Mouse (Mus musculus) hindbrain, embryonic 10.5 days (tissue): ENCODE results near the gene Hpcal1. TPM values are rescaled to one million over a fixed set of nuclear protein-coding genes. Genes with fewer than 3 reads are reported as not detected.

Source experiments
- DNase-seq: peaks from one replicate; pipeline ENCODE4 v3.0.0-alpha.2; 2017; ENCODE audit warnings: low spot score
- H3K27ac ChIP-seq: fragments of 300-500 bp; sonication (generic); 2 replicates; pipeline ENCODE4 v1.5.1; 2016; ENCODE audit warnings: mild to moderate bottlenecking, moderate library complexity
- H3K27me3 ChIP-seq: fragments of 300-500 bp; sonication (generic); 2 replicates; pipeline ENCODE4 v1.6.1; 2016; ENCODE audit warnings: mild to moderate bottlenecking; ENCODE audit not compliant: poor library complexity, insufficient read depth, severe bottlenecking
- H3K36me3 ChIP-seq: fragments of 300-500 bp; sonication (generic); 2 replicates; pipeline ENCODE4 v1.6.1; 2016; ENCODE audit warnings: mild to moderate bottlenecking, moderate library complexity
- H3K4me1 ChIP-seq: fragments of 300-500 bp; sonication (generic); replicated peaks from 2 replicates; pipeline ENCODE4 v1.6.1; 2016; ENCODE audit warnings: mild to moderate bottlenecking
- H3K4me3 ChIP-seq: fragments of 300-500 bp; sonication (generic); 2 replicates; pipeline ENCODE4 v1.5.1; 2016; ENCODE audit warnings: mild to moderate bottlenecking, moderate library complexity
- H3K9me3 ChIP-seq: fragments of 300-500 bp; sonication (generic); 2 replicates; pipeline ENCODE4 v1.6.1; 2016; ENCODE audit warnings: mild to moderate bottlenecking, moderate library complexity
- WGBS: fragments of 180-500 bp; shearing (Covaris S2); methylation state at CpG from one replicate; pipeline ENCODE4 v1.1.7; 2016; 5-methylcytosine and 5-hydroxymethylcytosine counted together
- polyA plus RNA-seq: library from polyadenylated mRNA; unstranded; fragments of >200 nt; fragmentation: Nextera tagmentation; extraction: Ambion mirVana; gene quantifications from 2 replicates; pipeline ENCODE4 v1.2.1, GENCODE M21; 2016

Hpcal1 gene
- polyA plus RNA-seq, 1 experiment from 2014 or later = 39.9 TPM

DNA sequence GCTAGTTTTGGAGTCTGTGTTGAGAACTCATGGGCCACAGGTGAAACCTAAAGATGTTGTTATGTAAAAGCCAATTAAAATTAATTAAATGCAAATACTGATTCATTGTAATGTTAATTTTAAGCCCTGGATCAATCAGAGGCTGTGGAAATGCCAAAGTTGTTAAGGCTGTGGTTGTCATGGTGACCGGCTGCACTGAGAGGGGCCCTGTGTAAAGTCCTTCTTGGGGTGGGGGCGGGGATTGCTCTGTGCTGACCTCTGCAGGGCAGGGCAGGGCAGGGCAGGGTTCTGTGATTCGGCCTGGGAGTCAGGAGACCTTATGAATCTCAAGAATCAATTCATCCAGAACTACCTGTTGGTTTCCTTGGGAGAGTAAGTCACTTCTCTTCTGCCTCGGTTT, 18.8 kb downstream of the Hpcal1 start:
- 16% methylated on average over 4 of the region's 4 CpGs for WGBS
- DNase-seq = peak; percentile 64
- Histone ChIP-seq H3K4me1 (peaks cover 43% of the 10 kb centered on the region), H3K9me3 (no peaks in the 10 kb centered on the region), H3K4me3 (no peak overlapping the region), H3K36me3 (no peaks in the 10 kb centered on the region), H3K27me3 (no peaks in the 10 kb centered on the region), H3K27ac (peak overlapping the region; percentile 56)

DNA sequence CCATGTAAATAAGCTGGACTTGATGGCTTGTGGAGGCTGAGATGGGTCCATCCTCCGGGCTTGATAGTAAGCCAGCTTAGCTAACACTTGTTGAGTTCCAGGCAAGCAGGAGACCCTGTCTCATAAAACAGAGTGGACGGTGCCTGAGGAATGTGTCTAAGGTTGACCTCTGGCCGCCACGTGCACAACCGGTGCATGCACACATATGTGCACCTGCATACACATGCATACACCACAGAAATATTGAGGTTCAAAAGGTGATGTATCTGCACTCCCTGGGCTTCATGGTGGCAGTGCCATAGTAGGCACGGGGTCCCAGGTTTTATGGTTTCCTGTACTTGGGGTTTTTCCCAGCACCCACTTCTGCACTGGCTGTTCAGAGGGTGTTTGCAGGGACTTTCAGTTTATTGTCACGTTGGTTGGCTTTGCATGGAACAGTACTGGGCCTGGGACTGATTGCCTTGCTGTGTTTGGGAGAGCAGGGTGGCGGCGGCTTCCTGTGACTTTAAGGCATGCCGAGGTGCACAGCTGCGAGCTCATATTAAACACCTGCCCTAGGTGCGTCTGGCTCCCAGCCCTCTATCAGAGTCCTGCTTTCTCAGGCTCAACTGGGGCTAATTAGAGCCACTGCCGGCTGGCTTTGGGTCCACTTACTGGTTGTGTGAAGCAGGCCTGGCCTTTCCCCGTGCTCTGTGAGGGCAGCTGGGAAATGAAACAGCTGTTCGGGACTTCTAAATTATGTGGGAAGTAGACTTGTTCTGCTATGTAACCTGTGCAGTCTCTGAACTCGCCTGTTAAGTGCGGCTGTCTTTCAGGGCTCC, 19.5 kb downstream of the Hpcal1 start:
- Histone ChIP-seq H3K4me3 (no peak overlapping the region), H3K27ac (peak overlapping the region; percentile 56), H3K36me3 (no peaks in the 10 kb centered on the region), H3K4me1 (peaks cover 43% of the 10 kb centered on the region), H3K9me3 (no peaks in the 10 kb centered on the region), H3K27me3 (no peaks in the 10 kb centered on the region)
- 79% methylated on average over 17 of the region's 17 CpGs for WGBS
- no peak for DNase-seq

DNA sequence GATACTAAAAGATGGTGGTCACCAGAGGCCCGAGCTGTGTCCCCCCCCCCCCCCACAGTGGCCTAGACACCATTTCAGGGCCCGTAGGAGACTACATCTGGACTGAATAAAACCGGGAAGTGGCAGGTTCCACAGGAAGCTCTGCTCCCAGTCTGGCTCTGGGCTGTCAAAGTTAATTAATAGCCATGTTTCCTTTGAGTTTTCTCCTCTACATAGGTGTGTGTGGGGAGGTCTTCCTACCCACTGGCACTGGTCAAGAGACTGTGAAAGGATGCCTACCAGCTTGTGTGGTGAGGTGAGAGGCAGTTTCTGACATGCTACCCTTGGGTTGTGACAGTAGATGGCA, 20.1 kb downstream of the Hpcal1 start:
- H3K36me3 ChIP-seq = peaks cover 4% of the 10 kb centered on the region; the same call in 1 of the 2 replicates
- no peaks in the 10 kb centered on the region for H3K27me3 ChIP-seq
- peaks cover 43% of the 10 kb centered on the region for H3K4me1 ChIP-seq
- no peak overlapping the region for H3K4me3 ChIP-seq
- DNase-seq = no peak
- 48% methylated on average over 3 of the region's 3 CpGs for WGBS
- peak overlapping the region; percentile 50 for H3K27ac ChIP-seq
- H3K9me3 ChIP-seq = no peaks in the 10 kb centered on the region

DNA sequence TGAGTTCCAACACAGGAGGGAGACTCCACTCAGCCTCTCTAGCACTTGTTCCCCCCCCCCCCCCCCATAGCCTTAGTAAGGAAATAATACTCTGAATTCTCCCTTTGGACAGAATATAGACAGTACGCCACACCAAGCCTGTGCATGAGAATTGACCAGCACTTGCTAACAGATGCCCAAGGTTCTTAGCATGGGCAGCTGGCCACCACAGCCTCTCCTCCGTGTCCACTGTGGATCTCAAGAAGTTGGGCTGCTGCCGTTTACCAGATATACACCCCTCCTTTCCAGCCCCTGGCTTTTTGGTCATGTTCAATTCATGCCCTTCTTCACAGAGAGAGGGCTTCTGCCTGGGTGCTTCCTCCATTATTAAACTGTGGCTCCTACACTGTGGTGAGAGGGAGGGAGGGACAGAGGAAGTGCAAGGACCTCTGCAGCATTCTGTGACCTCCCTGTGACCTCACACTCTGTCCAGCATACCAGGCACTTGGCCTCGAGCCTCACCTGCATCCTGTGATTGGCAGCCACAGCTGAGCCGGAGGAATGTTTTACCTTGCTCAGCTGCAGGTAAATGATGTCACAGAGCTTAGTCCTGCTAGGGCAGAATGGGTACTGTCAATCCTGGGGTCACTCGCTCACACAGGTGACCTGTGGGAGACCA, 21.2 kb downstream of the Hpcal1 start:
- Histone ChIP-seq H3K4me1 (peaks cover 43% of the 10 kb centered on the region), H3K27ac (no peak overlapping the region), H3K9me3 (no peaks in the 10 kb centered on the region), H3K36me3 (peaks cover 5% of the 10 kb centered on the region; the same call in 1 of the 2 replicates), H3K27me3 (no peaks in the 10 kb centered on the region), H3K4me3 (no peak overlapping the region)
- DNase-seq = no peak
- WGBS = 71% methylated on average over 6 of the region's 6 CpGs

DNA sequence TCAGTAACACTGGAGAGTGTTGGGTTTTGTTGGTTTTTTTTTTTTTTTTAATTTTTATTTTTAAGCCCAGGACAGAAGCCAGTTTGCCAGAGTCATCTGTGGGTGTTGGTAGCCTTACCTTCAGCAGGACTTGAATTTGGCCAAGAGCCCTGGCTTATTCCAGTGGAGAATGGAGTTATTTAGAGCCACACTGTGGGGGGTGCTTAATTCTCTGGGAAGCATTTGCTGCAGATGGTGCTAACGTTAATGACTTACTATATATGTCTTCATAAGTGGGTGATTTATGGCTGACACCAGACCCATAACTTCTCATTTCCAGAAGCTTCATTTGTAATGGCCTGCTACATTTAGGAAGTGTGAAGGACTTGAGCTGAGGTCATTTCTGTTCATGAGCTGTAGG, 21.9 kb downstream of the Hpcal1 start:
- peaks cover 5% of the 10 kb centered on the region; the same call in 1 of the 2 replicates for H3K36me3 ChIP-seq
- H3K27me3 ChIP-seq = no peaks in the 10 kb centered on the region
- peaks cover 40% of the 10 kb centered on the region for H3K4me1 ChIP-seq
- H3K27ac ChIP-seq = no peak overlapping the region
- WGBS = 77% methylated on average over 1 of the region's 1 CpGs
- H3K4me3 ChIP-seq = no peak overlapping the region
- H3K9me3 ChIP-seq = no peaks in the 10 kb centered on the region
- DNase-seq = no peak

DNA sequence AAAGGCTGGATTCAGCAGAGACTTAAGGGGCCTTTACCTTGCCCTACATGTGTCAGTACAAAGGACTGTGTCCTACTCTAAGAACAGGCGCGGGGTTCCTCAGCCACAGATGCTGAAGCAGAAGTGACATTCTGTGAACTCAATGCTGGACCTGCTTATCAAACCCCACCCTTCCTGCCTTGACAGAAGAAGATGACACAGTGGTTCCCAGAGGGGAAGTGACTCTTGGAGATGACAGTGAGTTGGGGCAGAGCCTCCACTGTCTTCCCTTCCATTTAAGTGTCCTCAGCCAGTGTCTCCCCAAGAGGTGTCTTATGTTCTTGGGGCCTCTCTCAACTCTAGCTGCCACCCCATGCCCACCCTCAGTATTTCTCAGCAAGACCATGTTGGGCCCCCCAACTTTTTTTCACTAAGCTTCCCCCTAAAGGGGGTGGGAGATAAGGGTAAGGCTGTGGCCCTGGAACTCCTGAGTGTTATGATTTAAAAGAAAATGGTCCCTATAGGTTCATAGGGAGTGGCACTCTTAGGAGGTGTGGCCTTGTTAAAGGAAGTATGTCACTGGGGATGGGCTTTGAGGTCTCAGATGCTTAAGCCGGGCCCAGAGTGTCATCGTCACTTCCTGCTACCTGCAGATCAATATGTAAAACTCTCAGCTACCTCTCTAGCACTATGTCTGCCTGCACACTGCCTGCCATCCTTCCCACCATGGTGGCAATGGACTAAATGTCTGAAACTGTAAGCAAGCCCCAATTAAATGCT, 25.2 kb downstream of the Hpcal1 start:
- Histone ChIP-seq H3K4me3 (no peak overlapping the region), H3K9me3 (no peaks in the 10 kb centered on the region), H3K4me1 (peaks cover 20% of the 10 kb centered on the region), H3K27ac (no peak overlapping the region), H3K36me3 (peaks cover 5% of the 10 kb centered on the region; the same call in 1 of the 2 replicates), H3K27me3 (no peaks in the 10 kb centered on the region)
- no peak for DNase-seq
- WGBS = over 99% methylated on average over 4 of the region's 4 CpGs

DNA sequence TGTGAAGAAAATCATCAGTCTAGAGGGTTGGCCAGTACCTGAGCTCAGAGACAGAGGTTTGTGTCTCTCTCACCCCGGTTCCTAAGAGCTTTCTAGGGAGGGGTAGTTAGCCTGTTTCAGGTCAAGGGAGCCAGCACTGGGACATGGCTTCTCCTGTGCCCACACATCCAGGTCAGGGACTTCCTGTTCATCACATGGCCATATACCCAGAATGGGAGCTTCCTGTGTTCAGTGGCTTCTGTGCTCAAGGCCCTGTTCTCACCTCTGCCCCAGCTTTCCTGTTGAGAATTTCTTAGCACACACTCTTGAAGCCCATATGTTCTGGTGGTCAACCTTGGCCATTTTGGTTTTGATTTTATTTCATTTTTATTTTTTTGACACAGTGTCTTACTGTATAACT, 26.6 kb downstream of the Hpcal1 start:
- no peak overlapping the region for H3K27ac ChIP-seq
- H3K36me3 ChIP-seq = peaks cover 5% of the 10 kb centered on the region; the same call in 1 of the 2 replicates
- H3K9me3 ChIP-seq = no peaks in the 10 kb centered on the region
- DNase-seq = no peak
- 88% methylated on average over 1 of the region's 1 CpGs for WGBS
- peaks cover 6% of the 10 kb centered on the region for H3K4me1 ChIP-seq
- no peak overlapping the region for H3K4me3 ChIP-seq
- no peaks in the 10 kb centered on the region for H3K27me3 ChIP-seq

DNA sequence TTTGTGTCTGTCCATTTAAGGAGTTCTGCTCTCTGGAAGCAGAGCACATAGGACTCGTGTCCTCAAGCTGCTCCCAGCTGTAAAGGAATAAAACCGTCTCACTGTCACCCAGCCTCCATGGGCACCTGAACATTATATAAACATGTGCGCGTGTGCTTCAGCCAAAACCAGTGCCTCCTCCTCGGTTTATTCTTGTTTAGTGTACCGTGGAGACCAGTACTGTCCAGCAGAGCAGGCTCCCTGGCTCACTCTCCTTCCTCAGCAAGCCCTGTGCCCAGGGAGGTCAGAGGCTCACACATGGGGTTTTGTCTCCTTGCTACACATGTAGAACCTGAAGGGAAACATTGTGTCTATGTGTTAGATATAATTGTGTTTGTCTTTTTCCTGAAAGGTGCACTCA, 27.5 kb downstream of the Hpcal1 start:
- Histone ChIP-seq H3K36me3 (peaks cover 5% of the 10 kb centered on the region; the same call in 1 of the 2 replicates), H3K9me3 (no peaks in the 10 kb centered on the region), H3K27ac (no peak overlapping the region), H3K4me1 (0 out of 2 replicates have a peak, but pooled peaks cover 6% of the 10 kb centered on the region), H3K4me3 (no peak overlapping the region), H3K27me3 (no peaks in the 10 kb centered on the region)
- no peak for DNase-seq
- WGBS = 87% methylated on average over 6 of the region's 6 CpGs

DNA sequence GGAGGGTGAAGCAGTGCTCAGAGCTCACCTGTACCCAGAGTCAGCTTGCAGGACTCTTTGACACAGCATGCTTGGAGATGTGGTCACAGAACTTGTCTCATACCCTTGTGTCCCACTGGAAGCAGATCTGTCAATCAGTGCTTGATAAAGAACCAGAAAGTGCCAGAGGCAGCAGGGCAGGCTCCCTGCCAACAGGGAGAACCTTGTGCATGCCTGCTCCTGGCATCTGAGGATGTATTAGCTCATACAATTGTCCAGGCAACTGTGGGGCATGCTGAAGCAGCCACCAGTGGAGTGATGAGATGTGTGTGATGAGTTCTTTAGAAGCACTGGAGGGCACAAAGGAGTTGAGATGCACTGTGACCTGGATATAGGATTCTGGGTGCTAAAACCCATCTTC, 30.4 kb downstream of the Hpcal1 start:
- no peaks in the 10 kb centered on the region for H3K27me3 ChIP-seq
- H3K36me3 ChIP-seq = no peaks in the 10 kb centered on the region
- peaks cover 29% of the 10 kb centered on the region for H3K4me1 ChIP-seq
- DNase-seq = no peak
- no peak overlapping the region for H3K27ac ChIP-seq
- H3K4me3 ChIP-seq = no peak overlapping the region
- H3K9me3 ChIP-seq = no peaks in the 10 kb centered on the region

DNA sequence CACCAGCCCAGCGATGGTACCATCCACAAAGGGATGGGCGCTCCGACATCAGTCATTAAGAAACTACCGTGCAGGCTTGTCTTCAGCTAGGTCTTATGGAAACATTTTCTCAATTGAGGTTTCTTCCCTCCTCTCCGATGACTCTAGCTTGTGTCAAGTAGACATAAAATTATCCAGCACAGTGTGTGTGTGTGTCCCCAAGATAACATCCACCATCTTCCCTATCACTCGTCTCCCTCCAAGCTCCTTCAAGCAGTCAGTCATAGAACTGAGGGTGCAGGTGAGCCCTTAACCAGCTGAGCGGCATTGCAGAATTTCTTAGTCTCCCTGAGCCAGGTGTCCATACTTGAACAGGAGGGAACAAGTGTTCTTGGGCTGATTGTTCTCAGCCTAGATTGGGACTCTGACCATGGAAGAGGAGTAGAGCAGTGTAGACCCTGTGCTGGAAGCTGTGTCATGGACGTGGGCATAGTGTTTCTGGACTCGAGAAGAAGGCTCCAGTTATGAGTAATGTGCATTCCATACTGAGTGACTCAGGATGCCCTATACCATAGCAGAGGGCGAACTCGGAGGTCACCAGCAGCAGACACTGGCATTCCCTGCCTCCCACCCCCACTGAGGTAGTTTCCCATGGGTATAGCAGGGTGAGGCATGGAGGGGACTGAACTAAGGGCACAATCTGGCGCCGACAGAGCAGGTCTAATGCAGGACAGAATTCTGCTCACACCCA, 32.0 kb downstream of the Hpcal1 start:
- Histone ChIP-seq H3K36me3 (no peaks in the 10 kb centered on the region), H3K9me3 (no peaks in the 10 kb centered on the region), H3K4me3 (no peak overlapping the region), H3K4me1 (peaks cover 45% of the 10 kb centered on the region), H3K27ac (no peak overlapping the region), H3K27me3 (no peaks in the 10 kb centered on the region)
- 89% methylated on average over 13 of the region's 13 CpGs for WGBS
- DNase-seq = no peak

DNA sequence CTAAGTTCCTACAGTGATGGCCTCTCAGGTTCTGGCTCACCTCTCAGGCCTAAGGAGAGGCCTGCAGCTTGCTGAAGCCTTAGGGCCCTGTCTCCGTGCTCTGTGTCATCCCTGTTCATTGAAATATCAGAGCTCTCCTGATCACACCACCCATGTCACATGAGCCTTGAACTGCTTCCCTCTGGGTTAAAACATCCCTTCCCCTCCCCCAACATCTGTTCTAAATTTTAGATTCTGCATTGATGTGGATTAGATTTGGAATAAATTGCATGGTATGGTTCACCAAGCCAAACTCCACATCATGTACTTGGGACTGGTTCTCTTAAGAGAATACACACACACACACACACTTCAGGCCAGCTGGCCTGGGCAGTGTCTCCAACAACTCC, 32.5 kb downstream of the Hpcal1 start:
- Histone ChIP-seq H3K4me3 (no peak overlapping the region), H3K27ac (no peak overlapping the region), H3K27me3 (no peaks in the 10 kb centered on the region), H3K9me3 (no peaks in the 10 kb centered on the region), H3K36me3 (no peaks in the 10 kb centered on the region), H3K4me1 (peaks cover 48% of the 10 kb centered on the region)
- no peak for DNase-seq
- 83% methylated on average over 1 of the region's 1 CpGs for WGBS

DNA sequence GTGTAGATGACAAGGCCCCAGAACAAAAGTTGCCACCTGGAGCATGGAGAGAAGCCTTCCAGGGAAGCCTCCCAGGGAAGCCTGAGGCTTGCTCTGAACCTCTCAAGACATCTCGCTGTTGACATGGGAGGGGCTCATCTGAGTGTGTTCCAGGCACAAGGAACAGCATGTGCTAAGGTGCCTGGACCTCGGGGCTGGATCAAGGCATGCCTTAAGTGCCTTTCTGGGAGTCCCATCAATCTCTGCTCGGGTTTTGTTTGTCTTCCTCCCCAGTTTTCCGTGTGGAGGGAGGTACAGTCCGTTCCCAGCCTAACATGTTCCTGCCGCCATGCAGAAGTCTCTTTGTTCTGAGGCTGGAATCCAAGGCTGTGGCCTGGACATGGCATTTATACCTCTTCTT, 33.3 kb downstream of the Hpcal1 start:
- no peaks in the 10 kb centered on the region for H3K27me3 ChIP-seq
- H3K36me3 ChIP-seq = no peaks in the 10 kb centered on the region
- DNase-seq = no peak
- 81% methylated on average over 6 of the region's 6 CpGs for WGBS
- H3K27ac ChIP-seq = peak overlapping the region; percentile 20; the same call in 1 of the 2 replicates
- no peaks in the 10 kb centered on the region for H3K9me3 ChIP-seq
- peaks cover 49% of the 10 kb centered on the region for H3K4me1 ChIP-seq
- no peak overlapping the region for H3K4me3 ChIP-seq
